Mouse (Mus musculus) spleen, embryonic (tissue): Measurements from ENCODE around the gene Ttc23.

Source experiments
- CTCF ChIA-PET: fragments of 350-600 bp; sonication (Branson Sonifier 250); formaldehyde crosslinking; loops from one replicate; lab custom pipeline; 2022; lab: Charles Lee

Gene Ttc23

DNA sequence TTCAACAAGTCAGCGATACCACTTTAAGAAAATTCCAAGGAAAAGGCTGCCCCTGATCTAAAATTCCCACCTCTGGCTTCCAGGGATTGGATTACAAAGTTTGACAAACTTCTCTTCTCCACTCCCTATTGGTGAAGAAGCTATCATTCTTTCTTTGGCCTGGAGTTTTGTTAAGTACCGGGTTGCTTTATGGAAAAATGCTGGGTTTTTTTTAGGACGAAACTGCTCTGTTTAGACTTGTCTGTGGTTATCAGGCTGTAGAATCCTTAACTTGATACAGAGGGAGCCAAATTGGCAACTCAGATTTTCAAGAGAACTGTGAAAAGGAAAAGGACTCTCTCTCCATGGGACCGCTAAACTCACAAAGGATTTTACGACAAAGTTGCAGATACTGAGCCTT, at the start of gene Ttc23:
Gene Ttc23 (plus strand): TSS at position 134 of the 400 bp plus-strand sequence.
- CTCF ChIA-PET = no interaction called here

DNA sequence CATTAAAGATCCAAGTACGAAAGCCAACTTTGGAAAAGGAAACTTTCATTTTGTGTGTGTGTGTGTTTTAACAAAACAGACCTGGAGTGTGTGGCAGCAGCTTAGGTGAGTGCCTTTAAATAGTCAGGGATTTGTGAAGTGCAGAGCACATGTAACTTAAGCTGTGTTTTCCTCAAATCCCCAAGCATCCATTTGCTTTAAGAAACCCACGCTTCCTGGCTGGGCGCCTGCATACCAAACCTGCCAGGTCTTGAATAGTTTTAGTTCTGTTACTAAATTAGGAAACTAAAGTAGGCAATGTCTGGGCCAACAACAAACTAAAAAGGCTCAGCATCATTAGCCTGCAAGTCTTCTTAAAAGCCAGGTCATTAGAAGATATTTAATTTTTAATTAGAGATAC, 49.2 kb upstream of the Ttc23 start:
- CTCF ChIA-PET = no interaction called here

DNA sequence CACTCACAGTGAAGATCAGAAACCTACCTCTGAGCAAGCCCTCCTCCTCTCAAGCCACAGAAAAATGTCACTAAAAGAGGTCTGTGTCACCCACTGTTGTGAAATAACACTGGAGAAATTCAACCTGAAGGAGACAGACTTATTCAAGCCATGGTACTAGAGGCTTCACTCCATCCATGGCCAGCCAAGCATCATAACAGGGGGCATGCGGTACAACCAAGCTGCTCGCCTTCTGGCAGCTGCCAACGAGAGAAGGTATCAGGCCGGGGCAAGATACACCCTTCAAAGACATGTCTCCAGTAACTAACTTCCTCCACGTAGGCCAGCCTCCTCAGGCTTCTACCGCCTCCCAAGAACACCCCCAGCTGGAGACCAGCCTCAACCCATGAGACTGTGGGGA, 42.1 kb upstream of the Ttc23 start:
- CTCF ChIA-PET = no interaction called here

DNA sequence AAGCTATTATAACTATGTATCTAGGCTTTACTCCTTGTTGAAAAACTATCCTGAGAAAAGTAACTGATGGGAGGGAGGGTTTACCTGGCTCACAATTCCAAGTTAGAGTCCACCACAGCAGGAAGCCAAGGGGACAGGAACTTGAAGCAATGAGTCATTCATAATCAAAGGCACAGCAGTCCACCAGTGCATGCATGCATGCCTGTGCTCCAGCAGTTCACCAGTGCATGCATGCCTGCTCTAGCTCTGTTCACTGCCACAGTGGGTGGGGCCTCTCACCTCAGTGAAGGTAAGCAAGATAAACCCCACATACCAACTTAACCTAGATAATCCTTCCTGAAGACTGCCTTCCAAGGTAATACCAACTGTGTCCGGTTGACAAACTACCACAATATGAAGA, 41.0 kb upstream of the Ttc23 start:
- CTCF ChIA-PET = no interaction called here

DNA sequence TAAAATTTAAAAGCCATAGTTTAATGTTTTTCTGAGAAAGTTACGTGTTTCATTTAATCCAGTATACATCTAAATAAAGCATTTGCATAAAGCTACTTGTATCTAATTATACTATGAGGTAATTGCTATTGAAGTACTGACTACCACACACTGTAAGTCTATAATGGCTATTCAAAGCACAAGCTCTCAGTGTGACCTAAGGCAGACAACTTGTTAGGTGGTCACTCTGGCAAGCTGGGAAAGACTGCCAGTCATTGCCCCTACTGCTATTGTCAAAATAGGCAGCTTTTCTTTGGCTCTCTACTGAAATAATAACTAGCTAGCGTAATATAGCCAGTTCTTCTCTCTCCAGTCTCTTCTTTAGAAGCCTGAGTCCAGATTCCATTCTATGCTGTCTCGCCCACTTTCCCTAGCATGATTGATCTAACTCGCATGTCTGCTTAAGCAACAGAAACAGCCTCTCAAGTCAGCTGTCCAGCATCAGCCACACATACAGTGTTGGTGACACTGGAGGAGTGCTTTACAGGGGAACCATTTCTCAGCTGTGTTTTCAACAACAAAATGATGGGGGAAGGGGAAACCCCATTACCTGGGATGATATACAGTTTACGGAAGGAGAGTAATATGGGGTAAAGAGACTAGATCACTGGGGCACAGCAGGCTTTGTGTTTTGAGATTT, 39.4 kb upstream of the Ttc23 start:
- CTCF ChIA-PET = no interaction called here

DNA sequence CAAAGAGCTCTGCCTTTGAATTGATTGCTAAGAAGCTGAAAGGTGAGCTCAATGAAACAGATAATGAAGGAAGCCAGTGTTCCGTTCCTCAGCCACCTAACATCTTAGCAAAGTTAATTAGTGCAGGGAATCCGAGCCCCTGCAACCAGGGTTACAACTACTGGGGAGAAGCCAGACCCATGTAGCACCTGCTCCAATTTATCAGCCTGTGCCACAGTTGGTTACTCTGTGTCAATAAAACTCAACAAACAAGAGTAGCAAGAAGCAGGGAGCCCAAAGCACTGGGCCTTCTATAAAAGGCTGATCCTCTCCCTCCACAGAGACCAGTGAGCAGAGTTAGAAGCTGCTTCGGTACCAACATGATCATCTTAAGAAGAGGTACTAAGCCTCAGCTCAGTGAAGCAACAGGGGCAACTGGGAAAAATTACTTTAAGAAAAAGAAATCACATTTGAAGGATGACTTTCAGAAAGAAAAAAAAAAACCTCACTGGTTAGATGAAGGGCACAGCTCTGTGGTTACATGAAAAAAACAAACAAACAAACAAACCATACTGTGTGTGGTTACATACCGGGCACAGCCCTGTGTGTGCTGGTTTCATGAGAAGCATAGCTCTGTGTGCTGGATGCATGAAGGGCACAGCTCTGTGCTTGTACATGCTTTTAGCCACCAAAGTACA, 38.7 kb upstream of the Ttc23 start:
- CTCF ChIA-PET = interaction anchor here (0.6 to 0.7 kb wide), 2 partner anchors 353 to 1174 kb away, joined by 4 to 5 read pairs; no protein-coding TSS in a partner anchor

DNA sequence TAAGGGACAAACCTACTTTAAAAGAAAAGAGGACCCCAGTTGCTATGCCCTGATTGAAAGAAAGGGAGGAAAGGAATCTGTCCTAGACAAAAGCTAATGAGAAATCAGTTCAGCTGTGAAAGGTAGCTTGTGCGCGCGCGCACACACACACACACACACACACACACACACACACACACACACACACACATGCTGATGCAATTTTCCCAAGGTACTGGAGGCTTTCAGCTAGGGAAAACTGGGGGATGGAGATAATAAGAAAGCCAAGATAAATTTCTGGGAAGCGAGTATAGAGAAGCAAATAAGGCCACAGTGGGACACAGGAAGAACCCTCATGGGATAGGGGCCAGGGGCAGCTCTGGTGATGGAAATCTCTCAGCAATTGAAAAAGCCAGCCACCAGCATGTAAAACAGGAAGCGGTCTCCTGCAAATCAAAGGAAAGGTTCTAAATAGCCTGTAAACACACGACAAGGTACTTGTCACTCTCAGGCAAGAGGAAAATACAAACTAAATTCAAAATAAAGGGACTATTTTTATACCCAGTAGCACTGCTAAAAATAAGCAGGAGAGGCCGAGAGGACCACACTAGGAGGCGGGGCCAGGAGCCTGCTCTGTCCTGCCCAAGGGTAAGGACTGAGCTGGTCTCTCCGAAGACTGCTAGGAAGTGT, 33.3 kb upstream of the Ttc23 start:
- CTCF ChIA-PET = no interaction called here

DNA sequence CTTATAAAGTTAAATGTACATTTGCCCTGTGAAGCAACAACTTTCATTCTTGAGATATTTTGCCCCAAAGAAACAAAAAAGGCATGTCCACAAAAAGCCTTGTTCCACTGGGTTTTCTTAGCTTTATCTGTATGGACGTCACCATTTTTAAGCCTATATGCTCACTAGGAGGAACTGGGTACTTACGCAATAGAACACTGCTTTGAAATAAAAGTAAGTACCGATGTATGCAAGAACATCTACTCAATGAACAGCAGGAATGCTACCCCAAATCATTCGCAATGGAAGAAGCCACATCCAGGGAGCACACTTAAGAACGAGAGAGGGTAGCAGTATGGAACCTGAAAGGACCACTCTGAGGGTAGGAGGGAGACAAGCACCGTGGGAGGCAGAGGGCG, 32.7 kb upstream of the Ttc23 start:
- CTCF ChIA-PET = no interaction called here

DNA sequence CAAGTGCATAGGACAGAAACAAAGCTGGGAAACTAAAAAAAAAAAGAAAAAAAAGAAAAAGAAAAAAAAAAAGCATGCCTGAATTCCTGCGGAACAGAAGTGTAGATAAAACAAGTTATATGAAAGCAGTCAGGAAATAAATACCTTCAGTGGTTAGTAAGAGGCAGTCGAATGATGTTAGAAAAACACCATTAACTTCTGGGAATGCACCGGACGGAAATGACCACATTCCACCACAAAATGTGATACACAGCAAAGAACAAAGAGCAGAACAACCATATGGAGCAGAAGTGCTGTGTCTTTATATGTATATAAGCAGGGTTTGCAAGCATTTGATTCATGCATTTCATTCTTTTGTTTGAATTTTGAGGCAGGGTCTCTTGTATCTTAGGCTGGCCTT, 30.3 kb upstream of the Ttc23 start:
- CTCF ChIA-PET = interaction anchor here (0.7 kb wide), 1 partner anchor 401 kb away, joined by 3 read pairs; no protein-coding TSS in a partner anchor

DNA sequence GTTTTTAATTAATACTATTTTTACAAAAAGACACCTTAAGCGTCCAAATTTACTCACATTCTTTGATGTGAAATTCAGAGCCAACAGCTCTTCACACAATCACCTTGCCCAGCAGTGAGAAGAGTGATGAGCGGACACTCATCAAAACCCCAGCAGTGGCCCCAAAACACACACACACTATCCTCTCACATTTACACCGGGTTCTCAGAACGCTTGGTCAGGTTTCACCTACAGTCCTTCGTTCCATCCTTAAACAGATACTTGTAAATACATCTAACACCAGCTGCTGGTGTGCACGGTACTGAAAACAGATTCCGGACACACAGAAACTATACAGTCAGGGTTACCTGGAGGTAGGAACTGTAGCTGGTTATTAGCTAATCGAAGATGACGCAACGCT, 29.6 kb upstream of the Ttc23 start:
- CTCF ChIA-PET = no interaction called here

DNA sequence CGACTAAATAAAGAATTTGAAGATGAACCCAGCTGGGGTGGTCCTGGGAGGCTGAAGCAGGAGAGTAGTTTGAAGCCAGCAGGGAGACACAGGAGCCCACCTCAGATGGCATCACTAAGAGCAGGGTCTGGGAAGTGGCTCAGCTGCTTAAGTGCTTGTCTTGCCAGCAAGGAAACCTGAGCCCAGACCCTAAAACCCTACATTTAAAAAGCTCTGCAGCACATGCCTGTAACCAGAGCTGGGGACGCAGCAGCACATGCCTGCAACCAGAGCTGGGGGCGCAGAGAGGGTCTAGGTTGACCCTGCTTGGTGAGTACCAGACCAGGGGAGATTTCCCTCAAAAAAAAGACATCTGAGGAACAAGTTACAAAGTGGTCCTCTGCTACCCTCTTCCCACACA, 28.9 kb upstream of the Ttc23 start:
- CTCF ChIA-PET = no interaction called here

DNA sequence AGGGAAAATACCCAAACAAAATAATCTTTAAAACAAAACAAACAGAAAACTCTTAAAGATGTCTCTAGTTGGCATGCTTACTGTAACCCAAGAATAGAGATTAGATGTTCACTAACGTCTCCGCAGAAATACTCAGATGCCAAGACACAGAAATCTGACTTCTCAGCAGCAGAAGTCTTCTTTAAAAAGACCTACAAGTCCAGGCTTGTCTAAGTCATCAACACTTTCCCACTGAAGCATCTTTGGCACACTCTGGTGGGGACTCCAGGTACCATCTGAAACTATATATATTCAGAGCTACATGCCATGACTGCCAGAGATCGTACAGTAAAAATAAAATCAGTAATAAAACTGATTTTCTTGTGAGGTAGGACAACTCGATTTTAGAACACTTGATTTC, 27.4 kb upstream of the Ttc23 start:
- CTCF ChIA-PET = interaction anchor here (0.6 kb wide), 1 partner anchor 139 kb away, joined by 4 read pairs; no protein-coding TSS in a partner anchor

DNA sequence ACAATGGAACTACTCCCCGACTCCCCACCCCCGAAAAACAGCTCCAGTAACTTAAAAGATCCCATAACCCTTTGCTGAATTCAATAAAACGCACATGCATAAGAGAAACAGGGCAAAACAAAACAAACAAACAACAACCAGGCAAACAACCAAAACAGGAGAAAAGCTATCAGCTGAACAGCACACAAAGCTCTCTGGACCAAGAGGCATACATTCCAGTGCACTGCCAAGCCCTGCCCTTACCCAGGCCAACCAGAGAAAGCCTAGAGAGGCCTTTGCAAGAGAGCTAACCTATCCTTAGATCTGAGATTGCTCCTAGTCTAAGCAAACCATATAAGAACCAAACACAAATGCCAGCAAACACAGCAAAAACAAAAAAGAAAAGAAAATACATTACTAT, 25.1 kb upstream of the Ttc23 start:
- CTCF ChIA-PET = no interaction called here

DNA sequence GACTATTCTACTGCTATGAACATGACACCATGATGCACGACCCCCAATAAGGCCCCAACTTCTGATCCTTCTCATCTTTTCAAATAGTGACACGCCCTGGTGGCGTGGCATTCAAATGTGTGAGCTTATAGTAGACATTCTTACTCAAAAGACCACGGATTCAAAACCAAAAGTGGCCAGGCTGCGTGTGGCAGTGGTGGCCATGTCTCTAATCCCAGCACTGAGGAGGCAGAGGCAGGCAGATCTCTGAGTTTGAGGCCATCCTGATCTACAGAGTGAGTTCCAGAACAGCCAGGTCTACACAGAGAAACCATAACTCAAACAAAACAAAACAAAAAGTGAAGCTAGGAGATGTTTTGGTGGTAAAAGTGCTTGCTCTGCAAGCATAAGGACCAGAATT, 20.5 kb upstream of the Ttc23 start:
- CTCF ChIA-PET = no interaction called here

DNA sequence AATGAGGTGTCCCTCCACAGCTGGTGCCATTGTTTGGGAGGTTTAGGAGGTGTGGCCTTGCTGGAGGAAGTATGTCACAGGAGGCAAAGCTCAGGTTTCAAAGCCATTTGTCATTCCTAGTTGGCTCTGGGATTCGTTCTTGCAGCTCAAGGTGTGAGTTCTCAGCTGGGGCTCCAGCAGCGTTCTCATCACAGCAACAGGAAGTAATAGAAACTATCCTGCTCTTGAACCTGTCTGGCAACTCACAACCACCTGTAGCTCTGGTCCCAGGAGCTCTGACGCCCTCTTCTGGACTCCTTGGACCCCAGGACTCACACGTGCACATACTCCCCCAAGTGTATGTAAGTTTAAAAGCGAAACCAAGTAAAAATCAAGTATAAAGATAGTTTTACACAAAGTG, 17.5 kb upstream of the Ttc23 start:
- CTCF ChIA-PET = interaction anchor here (1.5 kb wide), 1 partner anchor 413 kb away, joined by 4 read pairs; no protein-coding TSS in a partner anchor

DNA sequence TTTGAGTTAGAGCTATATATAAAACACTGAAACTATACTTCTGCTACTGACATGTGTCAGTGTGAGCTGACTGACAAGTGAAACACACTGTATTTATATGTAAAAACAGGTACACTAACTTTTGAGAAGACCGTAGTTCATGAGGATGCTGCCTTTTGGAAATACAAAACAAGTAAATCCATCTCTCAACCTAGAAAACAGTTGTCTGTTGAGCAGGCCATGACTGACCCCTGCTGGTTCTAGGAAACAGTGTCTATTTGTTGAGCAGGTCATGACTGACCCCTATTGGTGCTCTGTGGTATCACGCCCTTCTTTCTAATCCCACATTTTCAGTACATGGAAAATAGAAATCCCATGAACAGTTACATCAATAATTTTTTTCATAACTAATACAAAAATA, 16.4 kb upstream of the Ttc23 start:
- CTCF ChIA-PET = interaction anchor here (0.7 to 1.5 kb wide), 3 partner anchors 402 to 947 kb away, joined by 3 to 4 read pairs (median 4); no protein-coding TSS in a partner anchor

DNA sequence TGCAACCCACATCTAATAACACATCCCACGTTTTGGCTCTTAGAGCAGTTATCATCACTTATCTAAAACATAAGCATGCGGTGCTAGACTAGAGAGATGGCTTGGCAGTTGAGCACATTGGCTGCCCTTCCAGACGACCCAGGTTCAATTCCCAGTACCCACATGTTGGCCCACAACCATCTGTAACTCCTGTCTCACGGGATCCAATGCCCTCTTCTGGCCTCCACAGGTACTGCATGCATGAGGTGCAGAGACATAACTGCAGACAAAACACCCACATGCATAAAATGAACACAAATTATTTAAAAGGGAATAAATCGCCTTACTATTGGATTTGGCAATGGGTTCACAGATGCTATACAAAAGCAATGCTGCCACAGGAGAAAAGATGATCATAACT, 14.8 kb upstream of the Ttc23 start:
- CTCF ChIA-PET = interaction anchor here (1.4 kb wide), 1 partner anchor 14 kb away, joined by 6 read pairs; no protein-coding TSS in a partner anchor

DNA sequence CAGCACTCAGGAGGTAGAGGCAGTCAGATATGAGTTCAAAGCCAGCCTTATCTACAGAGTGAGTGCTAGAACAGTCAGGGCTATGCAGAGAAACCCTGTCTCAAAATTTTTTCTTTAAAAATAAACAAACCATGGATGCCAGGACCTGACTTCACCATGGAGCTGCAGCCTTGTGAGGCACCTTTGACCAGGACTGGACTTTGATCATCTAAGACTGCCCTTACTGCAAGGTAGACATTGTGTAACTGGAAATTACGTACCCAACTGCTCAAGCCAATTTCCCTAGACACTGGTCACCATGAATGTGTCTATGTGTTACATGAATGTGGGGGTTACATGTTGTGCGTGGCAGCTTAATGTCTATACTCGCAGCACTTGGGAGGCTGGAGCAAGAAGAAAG, 13.0 kb upstream of the Ttc23 start:
- CTCF ChIA-PET = no interaction called here

DNA sequence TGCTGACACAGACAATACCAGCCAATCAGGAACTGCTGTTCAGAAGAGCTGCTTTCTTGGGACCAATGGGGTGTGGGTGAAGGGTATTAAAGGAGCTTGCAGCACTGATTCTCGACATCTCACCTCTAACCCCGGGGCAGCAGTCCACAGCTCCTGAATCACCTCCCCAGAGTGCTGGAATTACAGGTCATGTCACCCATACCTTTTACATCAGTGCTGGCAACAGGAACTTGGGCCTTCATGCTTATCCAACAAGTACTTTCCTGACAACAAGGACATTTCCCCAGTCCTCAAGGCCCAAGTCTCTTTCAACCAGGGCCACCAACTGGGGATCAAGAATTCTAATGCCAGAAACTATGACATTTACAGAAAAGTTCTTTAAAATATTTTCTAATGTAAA, 11.0 kb upstream of the Ttc23 start:
- CTCF ChIA-PET = no interaction called here

DNA sequence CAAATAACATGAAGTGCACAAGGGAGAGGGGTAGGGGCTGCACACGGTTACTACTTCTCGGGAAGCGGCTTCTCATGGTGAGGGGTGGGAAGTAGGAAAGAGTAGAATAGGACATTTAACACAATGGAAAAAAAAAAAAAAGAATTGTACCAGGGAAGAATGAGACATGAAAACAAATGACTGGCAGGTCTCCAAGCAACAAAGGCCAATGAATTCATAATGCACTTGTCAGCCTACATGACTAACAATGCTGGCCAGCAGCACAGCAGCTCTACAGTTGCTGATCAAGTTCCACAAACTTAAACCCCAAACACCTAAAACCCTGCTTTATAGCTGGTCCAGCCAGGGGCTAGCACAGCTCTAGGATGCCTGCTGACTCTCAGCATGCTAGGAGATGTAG, 8.2 kb upstream of the Ttc23 start:
- CTCF ChIA-PET = interaction anchor here (0.6 kb wide), 1 partner anchor 734 kb away, joined by 3 read pairs; no protein-coding TSS in a partner anchor

DNA sequence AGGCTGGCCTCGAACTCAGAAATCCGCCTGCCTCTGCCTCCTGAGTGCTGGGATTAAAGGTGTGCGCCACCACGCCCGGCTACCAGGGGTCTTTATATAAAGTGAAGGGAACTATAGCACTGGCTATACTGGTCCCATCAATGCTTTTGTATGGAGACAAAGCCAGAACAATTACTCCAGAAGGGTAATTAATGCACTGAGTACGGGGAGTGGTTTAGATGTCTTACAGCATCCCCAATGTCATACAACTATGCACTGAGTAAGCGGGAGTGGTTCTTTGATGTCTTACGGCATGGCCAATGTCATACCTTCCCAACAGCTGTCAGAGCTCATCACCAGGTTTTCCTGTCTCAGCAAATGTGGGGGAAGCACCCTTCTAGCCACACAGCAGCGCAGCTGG, 4.3 kb upstream of the Ttc23 start:
- CTCF ChIA-PET = no interaction called here

DNA sequence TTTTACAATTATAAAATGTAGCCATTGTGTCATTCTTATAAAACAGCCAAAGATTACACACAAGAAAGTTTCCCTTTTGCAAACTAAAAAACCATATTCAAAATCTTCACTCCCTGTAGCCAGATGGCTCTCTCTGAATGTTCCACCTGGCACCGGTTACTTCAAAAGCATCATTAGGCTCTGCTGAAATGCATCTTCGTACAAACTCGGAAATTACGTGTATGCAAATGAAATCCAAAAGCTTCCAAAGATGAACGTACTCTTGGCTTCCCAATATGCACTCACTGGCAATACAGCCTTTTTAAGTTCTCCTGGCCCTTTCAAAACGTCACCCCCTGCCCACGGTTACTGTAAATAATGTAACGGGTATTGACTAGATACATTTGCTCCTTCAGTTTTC, 2.9 kb upstream of the Ttc23 start:
- CTCF ChIA-PET = no interaction called here
